Mouse (Mus musculus) embryo, embryonic 9.5 days (tissue): Measurements from ENCODE around the gene Zfp94.
"Not testable (repeated sequence)": the region's sequence is repeated elsewhere in the genome, so short reads cannot be mapped to it uniquely, and the experiment has no call there.

ENCODE experiments used
- DNase-seq: peaks from one replicate; pipeline ENCODE4 v3.0.0-alpha.2; 2017; ENCODE audit errors: extremely low spot score

The Zfp94 gene

GRCm38 (mm10) chr7:24278771-24279170, 37.7 kb downstream of the Zfp94 start:
- DNase-seq = not testable (repeated sequence)

GRCm38 (mm10) chr7:24274456-24274855, 42.0 kb downstream of the Zfp94 start:
- no peak for DNase-seq

- no peak for DNase-seq
Observed at GRCm38 (mm10) chr7:24271191-24271590, 45.3 kb downstream of the Zfp94 start.

GRCm38 (mm10) chr7:24270288-24270672, 46.2 kb downstream of the Zfp94 start, which contains the start of gene Zfp93:
Gene Zfp93, plus strand, starts transcription at chr7:24270420.
- DNase-seq = peak; percentile 84

- no peak for DNase-seq
Observed at GRCm38 (mm10) chr7:24269667-24270287, 46.7 kb downstream of the Zfp94 start.

GRCm38 (mm10) chr7:24269256-24269655, 47.2 kb downstream of the Zfp94 start:
- no peak for DNase-seq

GRCm38 (mm10) chr7:24268176-24269155, 48.0 kb downstream of the Zfp94 start:
- DNase-seq = no peak

- DNase-seq = no peak
Observed at GRCm38 (mm10) chr7:24260000-24260312, 56.5 kb downstream of the Zfp94 start.

GRCm38 (mm10) chr7:24259306-24259999, 57.0 kb downstream of the Zfp94 start:
- no peak for DNase-seq

- peak; percentile 80 for DNase-seq
Observed at GRCm38 (mm10) chr7:24254633-24255474, 61.6 kb downstream of the Zfp94 start, which contains the start of gene Zfp108. Gene Zfp108, plus strand, starts transcription at chr7:24254794.

- no peak for DNase-seq
Observed at GRCm38 (mm10) chr7:24253779-24254615, 62.5 kb downstream of the Zfp94 start.
